Mouse (Mus musculus) intestine, postnatal 0 days (tissue): Measurements from ENCODE around the gene Zfp786. TPM values are rescaled to one million over a fixed set of nuclear protein-coding genes. Genes with fewer than 3 reads are reported as not detected.
A peak's percentile ranks its signal among the peaks of the same experiment; 100 is the strongest.
"Not testable (repeated sequence)": the region's sequence is repeated elsewhere in the genome, so short reads cannot be mapped to it uniquely, and the experiment has no call there.

Experiments used
- ATAC-seq: fragments of 200-750 bp; cut with Nextera tagmentation; 2 replicates; pipeline ENCODE4 v1.8.0; 2017; ENCODE audit warnings: mild to moderate bottlenecking, moderate TSS enrichment, moderate library complexity
- H3K27ac ChIP-seq: fragments of 300-500 bp; sonication (generic); 2 replicates; pipeline ENCODE4 v1.5.1; 2014; ENCODE audit warnings: mild to moderate bottlenecking, low read depth, low read length, moderate library complexity
- H3K27me3 ChIP-seq: fragments of 300-500 bp; sonication (generic); replicated peaks from 2 replicates; pipeline ENCODE4 v1.6.1; 2014; ENCODE audit warnings: low read length, mixed read lengths; ENCODE audit not compliant: control insufficient read depth, insufficient read depth
- H3K36me3 ChIP-seq: fragments of 300-500 bp; sonication (generic); 2 replicates; pipeline ENCODE4 v1.6.1; 2014; ENCODE audit warnings: mild to moderate bottlenecking, moderate library complexity; ENCODE audit not compliant: control insufficient read depth, insufficient read depth
- H3K4me1 ChIP-seq: fragments of 300-500 bp; sonication (generic); replicated peaks from 2 replicates; pipeline ENCODE4 v1.6.1; 2014; ENCODE audit warnings: antibody characterized with exemption, low read length, mixed read lengths; ENCODE audit not compliant: control insufficient read depth, insufficient read depth
- H3K4me2 ChIP-seq: fragments of 300-500 bp; sonication (generic); replicated peaks from 2 replicates; pipeline ENCODE4 v1.6.1; 2014; ENCODE audit warnings: low read depth, mild to moderate bottlenecking, moderate library complexity
- H3K4me3 ChIP-seq: fragments of 300-500 bp; sonication (generic); 2 replicates; pipeline ENCODE4 v1.5.1; 2014; ENCODE audit warnings: low read depth, low read length
- H3K9ac ChIP-seq: fragments of 300-500 bp; sonication (generic); 2 replicates; pipeline ENCODE4 v1.6.1; 2014; ENCODE audit warnings: mild to moderate bottlenecking, low read depth, low read length
- H3K9me3 ChIP-seq: fragments of 300-500 bp; sonication (generic); 2 replicates; pipeline ENCODE4 v1.6.1; 2016; ENCODE audit warnings: mixed run types; ENCODE audit not compliant: control insufficient read depth
- CTCF ChIP-seq: sonication (generic); IDR thresholded peaks from 2 replicates; pipeline ENCODE4 v1.5.1; 2016; ENCODE audit warnings: low read depth, mild to moderate bottlenecking, control low read depth, antibody characterized with exemption, moderate library complexity
- WGBS: fragments of 180-500 bp; shearing (Covaris S2); extraction: QIAGEN DNeasy Blood & Tissue Kit; methylation state at CpG from one replicate; pipeline ENCODE4 v1.1.7; 2014; 5-methylcytosine and 5-hydroxymethylcytosine counted together
- polyA plus RNA-seq: library from polyadenylated mRNA; unstranded; fragments of >200 nt; fragmentation: Nextera tagmentation; extraction: Ambion mirVana; gene quantifications from 2 replicates; pipeline ENCODE4 v1.2.1, GENCODE M21; 2015

Zfp786 gene
- polyA plus RNA-seq, 1 experiment from 2014 or later = 0.61 TPM

DNA sequence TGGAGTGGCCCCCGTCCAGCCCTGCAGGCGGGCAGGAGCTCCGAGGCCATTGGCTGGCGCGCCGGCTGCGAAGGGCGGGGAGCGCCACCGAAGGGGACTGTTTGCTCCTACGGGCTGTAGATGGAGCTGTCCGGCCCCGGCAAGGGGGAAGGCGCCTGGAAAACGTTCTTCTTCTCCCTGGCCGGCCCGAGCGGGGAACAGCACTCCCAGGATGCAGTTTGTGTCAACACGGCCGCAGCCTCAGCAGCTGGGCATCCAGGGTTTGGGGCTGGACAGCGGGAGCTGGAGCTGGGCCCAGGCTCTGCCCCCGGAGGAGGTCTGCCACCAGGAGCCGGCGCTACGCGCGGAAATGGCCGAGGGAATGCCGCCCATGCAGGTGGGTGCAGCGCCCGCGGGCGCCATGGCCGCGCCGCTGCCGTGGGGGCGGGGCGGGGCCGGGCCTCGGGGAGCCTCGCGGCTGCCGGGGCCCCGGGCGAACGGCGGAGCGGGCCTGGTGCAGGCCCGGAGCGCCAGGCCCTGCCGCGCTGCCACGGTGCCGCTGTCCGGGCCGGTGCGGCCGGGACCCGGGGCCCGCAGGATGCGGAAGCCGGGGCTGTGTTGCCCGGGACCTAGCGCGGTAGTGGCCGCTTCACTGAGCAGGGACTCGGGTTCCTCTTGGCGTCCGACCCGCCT lies 46.9 kb upstream of the Zfp786 start:
- Histone ChIP-seq H3K4me1 (peaks cover 8% of the 10 kb centered on the region; the same call in 1 of the 2 replicates), H3K9ac (peak overlapping the region; percentile 89), H3K36me3 (peaks cover 22% of the 10 kb centered on the region; the same call in 1 of the 2 replicates), H3K9me3 (no peaks in the 10 kb centered on the region), H3K4me2 (peak overlapping the region; percentile 81), H3K27me3 (no peaks in the 10 kb centered on the region), H3K4me3 (peak overlapping the region; percentile 93), H3K27ac (peak overlapping the region; percentile 95)
- peak; percentile 96 for ATAC-seq
- TF ChIP-seq CTCF = peak; percentile 86
- under 1% methylated on average over 48 of the region's 71 CpGs for WGBS

DNA sequence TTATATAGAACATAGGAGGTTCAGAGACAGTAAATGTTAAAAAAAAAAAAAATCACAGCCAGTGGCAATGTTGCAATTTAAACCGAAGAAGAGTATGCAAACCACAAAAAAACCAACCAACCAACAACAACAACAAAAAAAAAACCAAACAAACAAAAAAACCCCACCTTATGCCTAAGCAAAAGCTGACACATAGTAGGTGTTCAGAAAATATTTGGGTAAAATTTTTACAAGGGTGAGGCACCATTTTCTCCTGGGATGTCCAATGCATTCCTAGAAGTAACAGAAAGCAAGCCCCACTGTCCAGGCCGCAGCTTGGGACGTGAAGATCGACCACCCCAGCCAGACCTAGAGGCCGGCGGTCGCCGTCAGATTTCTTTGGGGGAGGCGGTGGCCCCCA lies 46.4 kb upstream of the Zfp786 start, which contains the start of gene Zfp282:
Gene Zfp282 (plus strand): TSS at position 147 of the 400 bp plus-strand sequence.
- ATAC-seq = no peak
- peak within 1 kb of the TSS; percentile 89 for H3K9ac ChIP-seq
- 5% methylated on average over 9 of the region's 9 CpGs for WGBS
- H3K4me3 ChIP-seq = peak within 1 kb of the TSS; percentile 93
- H3K27me3 ChIP-seq = no peaks in the 10 kb centered on the region
- peak within 1 kb of the TSS; percentile 95 for H3K27ac ChIP-seq
- H3K4me1 ChIP-seq = peaks cover 8% of the 10 kb centered on the region; the same call in 1 of the 2 replicates
- 0 out of 2 replicates have a peak, but pooled peaks cover 19% of the 10 kb centered on the region for H3K36me3 ChIP-seq
- no peak for TF ChIP-seq CTCF
- H3K9me3 ChIP-seq = no peaks in the 10 kb centered on the region
- peak within 1 kb of the TSS; percentile 81 for H3K4me2 ChIP-seq

DNA sequence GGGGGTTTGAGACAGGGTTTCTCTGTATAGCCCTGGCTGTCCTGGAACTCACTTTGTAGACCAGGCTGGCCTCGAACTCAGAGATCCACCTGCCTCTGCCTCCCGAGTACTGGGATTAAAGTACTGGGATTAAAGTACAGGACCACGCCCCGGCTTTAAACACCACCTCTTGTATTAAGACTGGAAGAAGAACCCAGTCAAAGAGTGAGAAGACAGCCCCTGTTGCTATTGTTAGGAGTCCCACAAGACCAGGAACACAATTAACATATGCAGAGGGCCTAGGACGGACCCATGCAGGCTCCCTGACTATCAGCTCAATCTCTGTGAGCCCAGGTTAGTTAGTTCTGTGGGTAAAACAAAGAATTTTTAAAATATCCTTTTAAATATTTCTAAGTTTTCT lies 41.6 kb upstream of the Zfp786 start:
- Histone ChIP-seq H3K4me2 (no peak overlapping the region), H3K27me3 (no peaks in the 10 kb centered on the region), H3K36me3 (peaks cover 17% of the 10 kb centered on the region), H3K9me3 (no peaks in the 10 kb centered on the region), H3K27ac (no peak overlapping the region), H3K4me3 (no peak overlapping the region), H3K4me1 (no peaks in the 10 kb centered on the region), H3K9ac (no peak overlapping the region)
- WGBS = 88% methylated on average over 5 of the region's 5 CpGs
- ATAC-seq = no peak
- TF ChIP-seq CTCF = no peak

DNA sequence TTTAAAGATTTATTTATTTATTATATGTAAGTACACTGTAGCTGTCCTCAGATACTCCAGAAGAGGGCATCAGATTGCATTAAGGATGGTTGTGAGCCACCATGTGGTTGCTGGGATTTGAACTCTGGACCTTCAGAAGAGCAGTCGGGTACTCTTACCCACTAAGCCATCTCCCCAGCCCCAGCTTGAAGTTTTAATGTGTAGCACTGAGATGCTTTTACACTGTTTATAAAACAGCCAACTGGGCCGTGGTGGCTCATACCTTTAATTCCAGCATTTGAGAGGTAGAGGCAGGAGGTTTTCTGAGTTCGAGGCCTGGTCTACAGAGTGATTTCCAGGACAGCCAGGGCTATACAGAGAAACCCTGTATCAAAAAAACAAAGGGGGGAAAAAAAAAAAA lies 27.1 kb upstream of the Zfp786 start:
- not testable (repeated sequence) for H3K9me3 ChIP-seq, ATAC-seq
- WGBS = 85% methylated on average over 3 of the region's 3 CpGs

DNA sequence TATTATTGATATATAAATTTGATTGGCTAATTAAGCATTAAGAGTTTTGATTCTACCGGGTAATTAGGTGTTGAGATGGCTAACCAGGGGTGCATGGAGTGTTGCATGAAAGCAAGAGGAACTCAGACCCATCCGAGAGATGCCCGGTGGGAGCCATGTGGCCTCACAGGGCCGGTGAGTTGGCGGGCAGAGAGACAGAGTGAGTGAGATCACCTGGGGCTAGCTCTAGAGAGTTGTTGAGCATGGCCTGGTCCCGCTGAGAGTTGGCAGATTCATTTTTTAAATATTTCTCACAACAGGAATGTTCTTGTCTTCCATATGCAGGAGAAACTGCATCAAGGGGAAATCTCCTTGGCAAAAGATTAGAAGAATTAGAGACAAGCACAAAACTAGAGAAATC lies 26.6 kb upstream of the Zfp786 start:
- H3K4me3 ChIP-seq = no peak overlapping the region
- H3K4me2 ChIP-seq = no peak overlapping the region
- WGBS = 95% methylated on average over 6 of the region's 6 CpGs
- no peaks in the 10 kb centered on the region for H3K9me3 ChIP-seq
- no peak overlapping the region for H3K9ac ChIP-seq
- no peak for ATAC-seq
- no peaks in the 10 kb centered on the region for H3K4me1 ChIP-seq
- H3K27me3 ChIP-seq = no peaks in the 10 kb centered on the region
- no peak overlapping the region for H3K27ac ChIP-seq
- TF ChIP-seq CTCF = no peak
- H3K36me3 ChIP-seq = peaks cover 24% of the 10 kb centered on the region

More for the DNA sequence above, 27.1 kb upstream of the Zfp786 start:
- not testable (repeated sequence) for H3K4me1 ChIP-seq, H3K27me3 ChIP-seq, H3K27ac ChIP-seq, H3K9ac ChIP-seq, H3K4me2 ChIP-seq, H3K4me3 ChIP-seq
- peaks cover 25% of the 10 kb centered on the region for H3K36me3 ChIP-seq

DNA sequence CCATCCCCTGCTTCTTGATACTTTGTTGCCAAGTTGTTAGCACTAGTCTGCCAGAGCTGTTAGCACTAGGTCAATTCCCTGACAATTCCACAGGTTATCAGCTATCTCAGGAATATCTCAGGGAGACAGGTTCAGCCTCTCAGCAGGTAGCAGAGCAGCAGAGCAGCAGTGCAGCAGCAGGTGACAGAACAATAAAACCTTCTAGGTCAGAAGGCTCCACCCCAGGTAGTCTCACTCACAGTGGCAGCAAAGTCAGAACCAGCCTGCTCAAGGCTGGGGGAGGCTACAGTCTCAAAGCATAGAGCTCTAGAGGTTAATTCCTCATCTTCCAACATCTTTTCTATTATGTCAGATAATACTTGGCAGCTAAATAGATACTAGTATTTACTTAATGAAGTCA lies 15.1 kb upstream of the Zfp786 start:
- TF ChIP-seq CTCF = no peak
- Histone ChIP-seq H3K4me2 (no peak overlapping the region), H3K4me1 (no peaks in the 10 kb centered on the region), H3K4me3 (no peak overlapping the region), H3K36me3 (0 out of 2 replicates have a peak, but pooled peaks cover 4% of the 10 kb centered on the region), H3K27ac (no peak overlapping the region), H3K9me3 (no peaks in the 10 kb centered on the region), H3K9ac (no peak overlapping the region), H3K27me3 (no peaks in the 10 kb centered on the region)
- ATAC-seq = no peak
